Mouse (Mus musculus): ENCODE data around the gene Slc34a1.

DNA sequence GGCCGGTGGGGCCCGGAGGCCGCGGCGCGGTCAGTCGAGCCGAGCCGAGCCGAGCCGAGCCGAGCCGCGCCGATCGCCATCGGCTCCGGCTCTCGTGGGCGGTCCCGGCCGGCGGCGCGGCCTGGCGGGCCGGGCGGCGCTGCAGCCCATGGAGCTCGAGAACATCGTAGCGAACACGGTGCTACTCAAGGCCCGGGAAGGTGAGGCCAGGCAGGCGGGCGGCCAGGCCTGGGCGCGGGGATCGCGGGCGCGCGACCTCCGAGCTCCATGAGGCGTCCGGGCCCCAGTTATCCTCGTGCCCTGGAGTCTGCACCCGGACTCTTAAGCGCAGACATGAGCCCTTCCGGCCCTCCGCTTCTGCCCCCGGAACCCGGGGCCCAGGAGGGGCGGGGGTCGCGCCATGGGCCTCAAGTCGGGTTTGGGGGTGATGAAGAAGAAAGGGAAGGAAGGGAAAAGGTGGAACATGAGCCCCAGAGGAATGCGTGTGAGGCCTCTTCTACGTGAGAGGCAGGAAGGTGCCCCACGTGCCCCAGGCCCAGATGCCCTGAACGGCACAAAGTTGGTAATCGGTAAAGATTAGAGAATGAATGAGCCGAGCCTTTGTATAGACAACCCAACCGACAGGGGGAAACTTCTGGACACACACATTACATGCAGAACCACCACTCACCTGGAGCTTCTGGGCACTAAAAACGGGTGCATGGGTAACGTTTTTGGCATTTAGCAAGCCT lies 47.5 kb downstream of the Slc34a1 start:
- TF ChIP-seq CTCF (IDR thresholded peaks at IDR 0.05; ENCODE audit: low read depth, low read length): no peak
- TF ChIP-seq EP300 (IDR thresholded peaks at IDR 0.05; ENCODE audit: insufficient read depth, low read depth, low read length): no peak

Measured in ES-Bruce4 (cell line).